Mouse (Mus musculus): ENCODE data around the gene Drosha. TPM values are rescaled to one million over a fixed set of nuclear protein-coding genes. Genes with fewer than 3 reads are reported as not detected.
"Not testable (repeated sequence)": the region's sequence is repeated elsewhere in the genome, so short reads cannot be mapped to it uniquely, and the experiment has no call there.

Drosha gene
- 35.1 and 40.4 TPM in 2 replicates for total RNA-seq (2015)
- 19.7 and 21.7 TPM in 2 replicates for total RNA-seq (2017)

GRCm38 (mm10) chr15:12824197-12824952 lies at the start of gene Drosha, which contains the start of gene 6030458C11Rik:
Gene Drosha, plus strand, starts transcription at chr15:12824815.
Gene 6030458C11Rik, minus strand, starts transcription at chr15:12824649.
- ATAC-seq (replicated peaks; ENCODE audit: poor library complexity) = peak; percentile 96

GRCm38 (mm10) chr15:12781296-12781695 lies 43.3 kb upstream of the Drosha start:
- ATAC-seq (replicated peaks; ENCODE audit: poor library complexity) = no peak

- ATAC-seq (replicated peaks; ENCODE audit: poor library complexity) = no peak
These were observed 42.8 kb upstream of the Drosha start for GRCm38 (mm10) chr15:12781729-12782326.

GRCm38 (mm10) chr15:12788536-12788935 lies 36.1 kb upstream of the Drosha start:
- ATAC-seq (replicated peaks; ENCODE audit: poor library complexity) = no peak

- no peak for ATAC-seq (replicated peaks; ENCODE audit: poor library complexity)
These were observed 35.2 kb upstream of the Drosha start for GRCm38 (mm10) chr15:12789406-12789867.

- no peak for ATAC-seq (replicated peaks; ENCODE audit: poor library complexity)
These were observed 30.3 kb upstream of the Drosha start for GRCm38 (mm10) chr15:12794311-12794710.

- ATAC-seq (replicated peaks; ENCODE audit: poor library complexity) = peak; percentile 100
These were observed 29.1 kb upstream of the Drosha start for GRCm38 (mm10) chr15:12795457-12795894.

- no peak for ATAC-seq (replicated peaks; ENCODE audit: poor library complexity)
These were observed 28.6 kb upstream of the Drosha start for GRCm38 (mm10) chr15:12795909-12796470.

GRCm38 (mm10) chr15:12798043-12798442 lies 26.6 kb upstream of the Drosha start:
- ATAC-seq (replicated peaks; ENCODE audit: poor library complexity) = no peak

- ATAC-seq (replicated peaks; ENCODE audit: poor library complexity) = no peak
These were observed 24.0 kb upstream of the Drosha start for GRCm38 (mm10) chr15:12800405-12801141.

- ATAC-seq (replicated peaks; ENCODE audit: poor library complexity) = not testable (repeated sequence)
These were observed 23.5 kb upstream of the Drosha start for GRCm38 (mm10) chr15:12801142-12801506.

GRCm38 (mm10) chr15:12805071-12805470 lies 19.5 kb upstream of the Drosha start:
- ATAC-seq (replicated peaks; ENCODE audit: poor library complexity) = no peak

GRCm38 (mm10) chr15:12807088-12807487 lies 17.5 kb upstream of the Drosha start:
- no peak for ATAC-seq (replicated peaks; ENCODE audit: poor library complexity)

GRCm38 (mm10) chr15:12809305-12809704 lies 15.3 kb upstream of the Drosha start:
- ATAC-seq (replicated peaks; ENCODE audit: poor library complexity) = peak; percentile 72

GRCm38 (mm10) chr15:12812646-12813045 lies 12.0 kb upstream of the Drosha start:
- no peak for ATAC-seq (replicated peaks; ENCODE audit: poor library complexity)

GRCm38 (mm10) chr15:12817592-12817991 lies 7.0 kb upstream of the Drosha start:
- ATAC-seq (replicated peaks; ENCODE audit: poor library complexity) = no peak

GRCm38 (mm10) chr15:12822416-12823395 lies 1.9 kb upstream of the Drosha start:
- 0 out of 2 replicates have a peak, but pooled peaks have one; percentile 6 for ATAC-seq (replicated peaks; ENCODE audit: poor library complexity)

- ATAC-seq (replicated peaks; ENCODE audit: poor library complexity) = no peak
These were observed 1.0 kb upstream of the Drosha start for GRCm38 (mm10) chr15:12823455-12824119.

GRCm38 (mm10) chr15:12824965-12825364 lies 350 bp downstream of the Drosha start:
- ATAC-seq (replicated peaks; ENCODE audit: poor library complexity) = peak; percentile 49
